Mouse (Mus musculus) bone marrow, adult 2 months (tissue): ENCODE data around the gene Nat8f6.
"Not testable (repeated sequence)": the region's sequence is repeated elsewhere in the genome, so short reads cannot be mapped to it uniquely, and the experiment has no call there.

Experiments
- CTCF ChIP-seq: fragments of 200-500 bp; IDR thresholded peaks from 2 replicates; pipeline ENCODE4 v1.5.1; 2011; ENCODE audit warnings: low read length, control low read depth; ENCODE audit not compliant: control insufficient read depth, insufficient read depth
- POLR2A ChIP-seq: fragments of 200-500 bp; IDR thresholded peaks from 2 replicates; pipeline ENCODE4 v1.6.1; 2011; ENCODE audit warnings: low read depth, mild to moderate bottlenecking, control low read depth, low read length, borderline replicate concordance; ENCODE audit not compliant: control insufficient read depth

DNA sequence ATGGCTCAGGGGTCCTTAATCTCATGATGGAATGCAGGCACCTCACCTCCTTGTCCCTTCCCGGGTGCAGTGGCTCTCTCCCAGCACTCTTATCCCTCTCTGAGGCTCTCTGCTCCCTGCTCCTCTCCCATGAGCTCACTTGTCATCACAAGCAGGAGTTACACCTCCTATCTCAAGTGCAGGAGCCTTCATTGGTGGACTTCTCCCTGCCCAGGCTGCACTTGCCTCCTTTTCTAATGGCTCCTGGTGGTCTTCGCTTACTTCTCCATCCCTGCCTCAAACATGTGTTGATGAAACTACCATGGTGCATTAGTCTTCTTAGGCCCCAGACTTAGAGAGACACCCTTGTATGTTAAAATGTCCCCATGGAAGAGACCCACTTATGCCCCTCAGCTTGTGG is 58.1 kb downstream of the Nat8f6 start:
- TF ChIP-seq POLR2A, CTCF: not testable (repeated sequence)
